Mouse (Mus musculus): ENCODE measurements around the gene Sdhc. TPM values are rescaled to one million over a fixed set of nuclear protein-coding genes. Genes with fewer than 3 reads are reported as not detected.
"Not testable (repeated sequence)": the region's sequence is repeated elsewhere in the genome, so short reads cannot be mapped to it uniquely, and the experiment has no call there.

Sdhc gene
- polyA plus RNA-seq, 1 experiment from 2014 or later = 360 TPM

DNA sequence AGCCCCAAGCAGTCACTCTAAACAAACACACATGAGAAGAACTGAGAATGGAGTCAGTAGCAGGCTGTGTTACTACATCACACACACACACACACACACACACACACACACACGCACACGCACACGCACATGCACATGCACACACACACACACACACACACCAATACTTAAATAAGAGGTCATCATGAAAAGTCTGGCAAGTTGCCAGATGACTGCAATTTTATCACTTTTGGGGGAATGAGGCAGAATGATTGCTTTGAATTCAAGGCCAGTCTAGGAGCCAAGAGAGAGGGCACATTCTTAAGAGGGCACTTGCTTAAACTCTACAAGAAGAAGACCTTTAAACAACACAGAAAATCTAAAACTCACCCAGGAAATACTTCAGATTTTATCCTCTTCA, 12.1 kb upstream of the Sdhc start:
- no peak overlapping the region for H3K4me2 ChIP-seq (replicated peaks)
- H3K4me1 ChIP-seq (replicated peaks) = peaks cover 8% of the 10 kb centered on the region; the same call in 1 of the 2 replicates
- WGBS = 80% methylated on average over 3 of the region's 3 CpGs
- H3K9ac ChIP-seq = no peak overlapping the region
- H3K36me3 ChIP-seq = no peaks in the 10 kb centered on the region
- no peaks in the 10 kb centered on the region for H3K9me3 ChIP-seq
- H3K27me3 ChIP-seq (replicated peaks) = no peaks in the 10 kb centered on the region
- no peak overlapping the region for H3K27ac ChIP-seq
- no peak overlapping the region for H3K4me3 ChIP-seq (replicated peaks)
- no peak for ATAC-seq

DNA sequence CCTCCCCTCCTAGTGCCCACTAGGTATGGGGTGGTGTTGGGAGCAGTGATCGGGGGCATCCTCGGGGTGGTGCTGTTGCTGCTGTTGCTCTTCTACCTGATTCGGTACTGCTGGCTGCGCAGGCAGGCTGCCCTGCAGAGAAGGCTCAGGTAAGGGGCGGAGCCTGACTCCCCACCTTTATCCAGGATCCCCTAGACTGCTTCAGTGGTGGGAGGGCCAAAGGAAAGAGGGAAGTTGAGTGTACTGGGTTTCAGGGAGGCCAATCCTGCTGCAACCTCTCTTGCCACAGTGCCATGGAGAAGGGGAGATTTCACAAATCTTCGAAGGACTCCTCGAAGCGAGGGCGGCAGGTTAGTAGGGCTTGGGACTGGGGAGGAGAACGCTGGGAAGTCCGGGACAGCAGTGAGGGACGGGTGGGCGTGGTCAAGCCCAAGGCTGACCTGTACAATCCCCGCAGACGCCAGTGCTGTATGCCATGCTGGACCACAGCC, 9.1 kb upstream of the Sdhc start:
- ATAC-seq = peak; percentile 81
- Histone ChIP-seq H3K36me3 (no peaks in the 10 kb centered on the region), H3K9ac (no peak overlapping the region), H3K27me3 (replicated peaks) (0 out of 2 replicates have a peak, but pooled peaks cover 4% of the 10 kb centered on the region), H3K4me2 (replicated peaks) (peak overlapping the region; percentile 58), H3K4me3 (replicated peaks) (peak overlapping the region; percentile 29), H3K27ac (no peak overlapping the region), H3K9me3 (no peaks in the 10 kb centered on the region), H3K4me1 (replicated peaks) (peaks cover 8% of the 10 kb centered on the region; the same call in 1 of the 2 replicates)
- 6% methylated on average over 15 of the region's 15 CpGs for WGBS

DNA sequence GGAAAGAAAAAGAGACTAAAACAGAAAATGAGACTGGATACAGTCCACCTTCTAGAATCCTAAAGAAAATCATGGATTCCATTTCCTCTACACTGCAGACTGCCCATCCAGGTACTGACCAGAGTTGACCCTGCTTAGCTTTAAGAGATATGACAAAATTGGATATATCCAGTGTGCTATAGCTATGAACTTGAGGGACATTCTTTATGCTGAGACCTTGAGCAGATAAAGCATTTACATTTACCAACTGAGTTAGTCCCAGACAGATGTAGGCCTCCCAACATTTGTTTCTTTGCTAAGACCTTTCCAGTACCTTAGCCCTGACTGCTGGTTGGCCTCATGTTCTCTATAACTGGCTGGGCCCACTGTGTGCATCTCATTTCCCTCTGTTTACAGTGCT, 7.6 kb upstream of the Sdhc start:
- H3K27ac ChIP-seq = no peak overlapping the region
- H3K27me3 ChIP-seq (replicated peaks) = 0 out of 2 replicates have a peak, but pooled peaks cover 4% of the 10 kb centered on the region
- H3K36me3 ChIP-seq = no peaks in the 10 kb centered on the region
- H3K4me3 ChIP-seq (replicated peaks) = no peak overlapping the region
- no peak for ATAC-seq
- no peak overlapping the region for H3K4me2 ChIP-seq (replicated peaks)
- H3K9me3 ChIP-seq = no peaks in the 10 kb centered on the region
- no peak overlapping the region for H3K9ac ChIP-seq
- peaks cover 8% of the 10 kb centered on the region; the same call in 1 of the 2 replicates for H3K4me1 ChIP-seq (replicated peaks)

DNA sequence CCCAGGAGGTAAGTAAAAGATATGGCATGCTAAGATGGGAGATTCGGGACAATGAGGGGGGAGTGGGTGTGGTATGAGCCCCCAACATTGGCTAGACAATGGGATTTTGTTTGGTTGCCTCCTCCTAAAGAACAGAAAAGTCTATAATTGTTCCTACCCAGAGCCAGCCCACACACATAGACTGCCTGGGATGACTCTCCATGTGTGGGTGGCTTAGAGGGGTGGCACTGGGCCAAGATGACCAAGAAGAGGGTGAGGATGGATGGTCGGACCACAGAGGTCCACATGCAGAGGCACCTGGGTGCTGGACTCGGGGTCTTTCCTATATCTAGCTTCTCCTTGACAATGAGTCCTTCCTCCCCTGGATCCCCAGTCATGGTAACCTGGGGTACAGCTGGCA, 6.2 kb upstream of the Sdhc start:
- Histone ChIP-seq H3K27ac (no peak overlapping the region), H3K9me3 (no peaks in the 10 kb centered on the region), H3K4me1 (replicated peaks) (peaks cover 8% of the 10 kb centered on the region; the same call in 1 of the 2 replicates), H3K36me3 (no peaks in the 10 kb centered on the region), H3K4me3 (replicated peaks) (no peak overlapping the region), H3K27me3 (replicated peaks) (0 out of 2 replicates have a peak, but pooled peaks cover 4% of the 10 kb centered on the region), H3K4me2 (replicated peaks) (no peak overlapping the region), H3K9ac (no peak overlapping the region)
- 68% methylated on average over 3 of the region's 3 CpGs for WGBS
- ATAC-seq = no peak

- Histone ChIP-seq H3K9ac (no peak overlapping the region), H3K27me3 (replicated peaks) (0 out of 2 replicates have a peak, but pooled peaks cover 4% of the 10 kb centered on the region), H3K4me2 (replicated peaks) (no peak overlapping the region), H3K9me3 (no peaks in the 10 kb centered on the region), H3K4me1 (replicated peaks) (peaks cover 5% of the 10 kb centered on the region; the same call in 1 of the 2 replicates), H3K4me3 (replicated peaks) (no peak overlapping the region), H3K27ac (no peak overlapping the region), H3K36me3 (no peaks in the 10 kb centered on the region)
- no peak for ATAC-seq
- 81% methylated on average over 4 of the region's 4 CpGs for WGBS
These were observed 1.6 kb upstream of the Sdhc start for GRCm38 (mm10) chr1:171151966-171152365.

DNA sequence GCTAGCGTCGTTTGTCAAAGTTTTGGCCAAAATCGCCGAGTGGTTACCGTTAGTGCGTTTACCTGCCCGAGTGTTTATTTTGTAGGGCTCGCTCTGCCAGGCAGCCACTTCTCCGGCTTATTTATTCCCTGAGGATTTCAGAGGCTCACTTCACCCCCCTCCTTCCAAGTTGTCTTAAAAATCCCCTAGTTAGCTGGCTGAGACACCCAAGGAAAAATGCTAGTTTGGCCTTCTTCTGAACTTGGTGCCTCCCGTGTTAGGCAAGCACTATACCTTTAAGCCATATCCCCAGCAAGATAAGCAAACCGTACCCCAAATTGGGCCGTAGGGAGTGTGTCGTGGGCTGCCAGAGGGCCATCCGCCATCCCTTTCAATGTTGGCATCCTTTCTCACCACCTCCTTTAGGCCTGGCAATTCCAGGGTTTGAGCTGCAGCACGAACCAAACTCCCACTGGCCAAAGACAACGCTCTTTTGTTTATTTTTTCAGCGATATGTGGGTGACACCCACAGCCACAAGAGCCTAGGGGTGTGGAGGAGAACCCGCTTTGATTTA, 512 bp upstream of the Sdhc start:
- no peaks in the 10 kb centered on the region for H3K9me3 ChIP-seq
- 8% methylated on average over 18 of the region's 18 CpGs for WGBS
- peak; percentile 48 for ATAC-seq
- no peak overlapping the region for H3K27ac ChIP-seq
- H3K27me3 ChIP-seq (replicated peaks) = 0 out of 2 replicates have a peak, but pooled peaks cover 4% of the 10 kb centered on the region
- peak overlapping the region; percentile 71 for H3K4me3 ChIP-seq (replicated peaks)
- H3K36me3 ChIP-seq = no peaks in the 10 kb centered on the region
- H3K4me2 ChIP-seq (replicated peaks) = peak overlapping the region; percentile 70
- H3K4me1 ChIP-seq (replicated peaks) = peaks cover 5% of the 10 kb centered on the region; the same call in 1 of the 2 replicates
- H3K9ac ChIP-seq = peak overlapping the region; percentile 88

DNA sequence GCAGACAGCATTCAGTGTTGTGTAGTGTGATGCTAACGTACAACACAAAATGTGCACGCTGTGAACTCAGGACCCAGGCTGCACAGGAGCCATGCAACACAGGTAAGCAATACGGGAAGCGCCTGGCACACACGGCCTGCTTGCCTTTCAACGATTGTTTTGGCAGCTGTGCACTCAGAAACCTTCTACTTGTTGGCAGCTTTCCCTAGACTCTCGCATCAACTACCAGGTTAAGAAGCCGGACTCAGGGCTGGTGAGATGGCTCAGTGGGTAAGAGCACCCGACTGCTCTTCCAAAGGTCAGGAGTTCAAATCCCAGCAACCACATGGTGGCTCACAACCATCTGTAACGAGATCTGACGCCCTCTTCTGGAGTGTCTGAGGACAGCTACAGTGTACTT, 7.4 kb downstream of the Sdhc start:
- not testable (repeated sequence) for H3K9ac ChIP-seq; H3K27me3 ChIP-seq (replicated peaks); H3K4me2 ChIP-seq (replicated peaks); H3K9me3 ChIP-seq; ATAC-seq; H3K4me3 ChIP-seq (replicated peaks); H3K36me3 ChIP-seq; H3K4me1 ChIP-seq (replicated peaks); H3K27ac ChIP-seq
- 77% methylated on average over 11 of the region's 11 CpGs for WGBS

GRCm38 (mm10) chr1:171137486-171138155, 12.8 kb downstream of the Sdhc start:
- peaks cover 20% of the 10 kb centered on the region for H3K36me3 ChIP-seq
- ATAC-seq; H3K4me2 ChIP-seq (replicated peaks); H3K4me3 ChIP-seq (replicated peaks); H3K27me3 ChIP-seq (replicated peaks); H3K4me1 ChIP-seq (replicated peaks); H3K9me3 ChIP-seq; H3K27ac ChIP-seq; H3K9ac ChIP-seq: not testable (repeated sequence)
- 90% methylated on average over 8 of the region's 8 CpGs for WGBS

GRCm38 (mm10) chr1:171135600-171135999, 14.8 kb downstream of the Sdhc start:
- 93% methylated on average over 2 of the region's 2 CpGs for WGBS
- Histone ChIP-seq H3K9me3 (no peaks in the 10 kb centered on the region), H3K4me3 (replicated peaks) (no peak overlapping the region), H3K9ac (no peak overlapping the region), H3K36me3 (peaks cover 19% of the 10 kb centered on the region), H3K4me2 (replicated peaks) (no peak overlapping the region), H3K27me3 (replicated peaks) (no peaks in the 10 kb centered on the region), H3K27ac (no peak overlapping the region), H3K4me1 (replicated peaks) (no peaks in the 10 kb centered on the region)
- ATAC-seq = no peak

DNA sequence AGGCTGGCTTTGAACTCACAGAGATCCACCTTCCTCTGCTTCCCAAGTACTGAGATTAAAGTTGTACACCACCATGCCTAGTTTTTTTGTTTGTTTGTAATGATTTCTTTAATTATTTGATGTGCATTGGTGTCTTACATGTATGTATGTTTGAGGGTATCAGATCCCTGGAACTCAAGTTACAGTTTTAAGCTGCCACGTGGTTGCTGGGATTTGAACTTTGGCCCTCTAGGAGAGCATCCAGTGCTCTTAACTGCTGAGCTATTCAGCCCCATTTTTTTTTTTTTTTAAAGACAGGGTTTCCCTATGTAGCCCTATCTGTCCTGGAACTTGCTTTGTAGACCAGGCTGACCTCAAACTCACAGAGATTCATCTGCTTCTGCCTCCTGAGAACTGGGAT, 19.4 kb downstream of the Sdhc start:
- whole genome bisulfite sequencing = 69% methylated on average over 1 of the region's 1 CpGs
- Histone ChIP-seq H3K9ac (no peak overlapping the region), H3K9me3 (no peaks in the 10 kb centered on the region), H3K4me2 (replicated peaks) (no peak overlapping the region), H3K4me1 (replicated peaks) (no peaks in the 10 kb centered on the region), H3K27ac (no peak overlapping the region), H3K4me3 (replicated peaks) (no peak overlapping the region), H3K36me3 (peaks cover 35% of the 10 kb centered on the region), H3K27me3 (replicated peaks) (no peaks in the 10 kb centered on the region)
- no peak for ATAC-seq

GRCm38 (mm10) chr1:171129251-171129650, 21.2 kb downstream of the Sdhc start:
- 55% methylated on average over 7 of the region's 7 CpGs for WGBS
- Histone ChIP-seq H3K27me3 (replicated peaks) (no peaks in the 10 kb centered on the region), H3K27ac (no peak overlapping the region), H3K4me1 (replicated peaks) (no peaks in the 10 kb centered on the region), H3K9ac (no peak overlapping the region), H3K4me3 (replicated peaks) (no peak overlapping the region), H3K4me2 (replicated peaks) (no peak overlapping the region), H3K9me3 (no peaks in the 10 kb centered on the region), H3K36me3 (peaks cover 26% of the 10 kb centered on the region)
- no peak for ATAC-seq

DNA sequence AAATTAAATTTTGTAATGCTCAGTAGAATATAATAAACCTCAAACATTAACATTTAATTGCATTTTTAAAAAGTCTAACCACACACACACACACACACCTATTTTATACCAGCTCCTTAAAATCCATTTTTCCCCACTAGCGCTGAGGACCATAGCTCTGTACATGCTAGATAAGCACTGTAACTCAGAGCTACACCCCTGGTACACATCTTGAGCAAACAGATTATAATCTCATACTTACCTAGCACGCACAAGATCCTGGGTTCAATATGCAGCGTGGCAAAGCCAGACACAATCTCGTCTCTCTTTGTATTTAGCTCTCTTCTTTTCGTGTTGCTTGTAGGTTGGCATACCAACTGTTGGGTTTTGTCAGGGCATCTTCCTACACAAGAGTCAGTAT, 26.0 kb downstream of the Sdhc start:
- no peak overlapping the region for H3K4me3 ChIP-seq (replicated peaks)
- H3K4me2 ChIP-seq (replicated peaks) = no peak overlapping the region
- H3K27ac ChIP-seq = no peak overlapping the region
- peaks cover 16% of the 10 kb centered on the region for H3K36me3 ChIP-seq
- WGBS = 82% methylated on average over 5 of the region's 5 CpGs
- no peaks in the 10 kb centered on the region for H3K27me3 ChIP-seq (replicated peaks)
- no peaks in the 10 kb centered on the region for H3K9me3 ChIP-seq
- H3K9ac ChIP-seq = no peak overlapping the region
- no peaks in the 10 kb centered on the region; the same call in 1 of the 2 replicates for H3K4me1 ChIP-seq (replicated peaks)
- no peak for ATAC-seq
